ENCODE assay signal across 8 mouse cellular contexts in genomic region chr7:46033870-46034337, GRCm38 (mm10). TPM values are rescaled to one million over a fixed set of nuclear protein-coding genes. Genes with fewer than 3 reads are reported as not detected.
A peak's percentile ranks its signal among the peaks of the same experiment; 100 is the strongest.
DNase-seq lines count a peak whose midpoint lies in the region; ATAC-seq and TF ChIP-seq lines count a peak whose summit lies in the region.

No protein-coding gene starts in this region.

- peak overlapping the region; percentile 91 for H3K4me2 ChIP-seq in embryonic facial prominence, embryonic 12.5 days (replicated peaks)
- H3K4me2 ChIP-seq in intestine, embryonic 14.5 days (ENCODE audit: low read length): peak overlapping the region; percentile 88
- peak overlapping the region; percentile 90 for H3K4me2 ChIP-seq in neural tube, embryonic 12.5 days (replicated peaks)

- WGBS in embryonic facial prominence, embryonic 12.5 days: under 1% methylated on average over 32 of the region's 35 CpGs
- WGBS in intestine, embryonic 14.5 days: 1% methylated on average over 26 of the region's 35 CpGs
- WGBS in neural tube, embryonic 12.5 days: under 1% methylated on average over 35 of the region's 35 CpGs

- H3K9me3 ChIP-seq in embryonic facial prominence, embryonic 12.5 days: no peaks in the 10 kb centered on the region
- H3K9me3 ChIP-seq in intestine, embryonic 14.5 days (ENCODE audit: control insufficient read depth, low read length): no peaks in the 10 kb centered on the region
- H3K9me3 ChIP-seq in neural tube, embryonic 12.5 days: no peaks in the 10 kb centered on the region

- no peak for DNase-seq in layer of hippocampus, adult 2 months (ENCODE audit: low spot score in 2 of 2)
- no peak for DNase-seq in layer of hippocampus, adult 9-11 months
- no peak for DNase-seq in intestine, embryonic 14.5 days (ENCODE audit: low spot score)
- DNase-seq in adrenal gland, postnatal 4 days (ENCODE audit: low spot score in 2 of 2): no peak
- no peak for DNase-seq in left cerebral cortex, adult 9 months (ENCODE audit: low spot score in 2 of 2)
- no peak for DNase-seq in urinary bladder, postnatal 36 days (ENCODE audit: low spot score in 2 of 2)

- H3K4me1 ChIP-seq in embryonic facial prominence, embryonic 12.5 days: peaks cover 16% of the 10 kb centered on the region
- H3K4me1 ChIP-seq in intestine, embryonic 14.5 days (replicated peaks; ENCODE audit: control insufficient read depth, insufficient read depth, low read length): peaks cover 15% of the 10 kb centered on the region
- H3K4me1 ChIP-seq in neural tube, embryonic 12.5 days: peaks cover 10% of the 10 kb centered on the region

- H3K27me3 ChIP-seq in embryonic facial prominence, embryonic 12.5 days: 0 out of 2 replicates have a peak, but pooled peaks cover 5% of the 10 kb centered on the region
- H3K27me3 ChIP-seq in intestine, embryonic 14.5 days (replicated peaks; ENCODE audit: control insufficient read depth, insufficient read depth, low read length): no peaks in the 10 kb centered on the region
- no peaks in the 10 kb centered on the region for H3K27me3 ChIP-seq in neural tube, embryonic 12.5 days (replicated peaks)

- TF ChIP-seq CTCF in layer of hippocampus, adult 2 months (conservative IDR thresholded peaks at IDR 0.05): no peak

- H3K27ac ChIP-seq in layer of hippocampus, adult 2 months: peak overlapping the region; percentile 79
- 0 out of 2 replicates have a peak overlapping the region, but pooled peaks have one; percentile 36 for H3K27ac ChIP-seq in embryonic facial prominence, embryonic 12.5 days
- H3K27ac ChIP-seq in intestine, embryonic 14.5 days (ENCODE audit: low read depth): no peak overlapping the region
- no peak overlapping the region for H3K27ac ChIP-seq in neural tube, embryonic 12.5 days

- H3K4me3 ChIP-seq in layer of hippocampus, adult 2 months: peak overlapping the region; percentile 74
- H3K4me3 ChIP-seq in embryonic facial prominence, embryonic 12.5 days: peak overlapping the region; percentile 94
- H3K4me3 ChIP-seq in intestine, embryonic 14.5 days (ENCODE audit: low read depth, low read length): peak overlapping the region; percentile 93
- peak overlapping the region; percentile 87 for H3K4me3 ChIP-seq in neural tube, embryonic 12.5 days

- peaks cover 12% of the 10 kb centered on the region; the same call in 1 of the 2 replicates for H3K36me3 ChIP-seq in embryonic facial prominence, embryonic 12.5 days
- H3K36me3 ChIP-seq in intestine, embryonic 14.5 days (ENCODE audit: control insufficient read depth, insufficient read depth, low read length): peaks cover 9% of the 10 kb centered on the region
- H3K36me3 ChIP-seq in neural tube, embryonic 12.5 days: peaks cover 13% of the 10 kb centered on the region; the same call in 1 of the 2 replicates

- ATAC-seq in embryonic facial prominence, embryonic 12.5 days (ENCODE audit: insufficient number of reproducible peaks, insufficient read depth, low FRiP score, low TSS enrichment): peak; percentile 66
- ATAC-seq in intestine, embryonic 14.5 days (replicated peaks; ENCODE audit: low FRiP score, low TSS enrichment, low read depth): peak; percentile 24; the same call in 1 of the 2 replicates
- peak; percentile 67 for ATAC-seq in neural tube, embryonic 12.5 days (ENCODE audit: low FRiP score, low read depth)

- H3K9ac ChIP-seq in embryonic facial prominence, embryonic 12.5 days: peak overlapping the region; percentile 88
- peak overlapping the region; percentile 83 for H3K9ac ChIP-seq in intestine, embryonic 14.5 days (ENCODE audit: low read length)
- H3K9ac ChIP-seq in neural tube, embryonic 12.5 days: peak overlapping the region; percentile 85

RNA-seq across cellular contexts. Expression of gene Nomo1, which starts 0.4 kb away (rescaled TPM):
- 100 to 1,000 TPM; 102 to 103 TPM for total RNA-seq in layer of hippocampus, adult 2 months (2021)
- polyA plus RNA-seq in embryonic facial prominence, embryonic 12.5 days (2016; fragmentation: Nextera tagmentation; extraction: Ambion mirVana): 28.2 and 29.5 TPM in 2 replicates
- polyA plus RNA-seq in intestine, embryonic 14.5 days (2014; fragmentation: Nextera tagmentation; extraction: Ambion mirVana): 39.3 and 48.2 TPM in 2 replicates
- polyA plus RNA-seq in neural tube, embryonic 12.5 days (2016; fragmentation: Nextera tagmentation; extraction: Ambion mirVana): 33.3 and 36.4 TPM in 2 replicates
- total RNA-seq in adrenal gland, postnatal 4 days (2021): 10 to 100 TPM; 53.4 to 57.7 TPM

RNA-seq across cellular contexts. Expression of gene Abcc6, which starts 3.8 kb away (rescaled TPM):
- total RNA-seq in layer of hippocampus, adult 2 months (2021): 1 to 10 TPM; 1.7 to 2.9 TPM
- polyA plus RNA-seq in embryonic facial prominence, embryonic 12.5 days (2016; fragmentation: Nextera tagmentation; extraction: Ambion mirVana): 0.38 and 0.57 TPM in 2 replicates
- polyA plus RNA-seq in intestine, embryonic 14.5 days (2014; fragmentation: Nextera tagmentation; extraction: Ambion mirVana): 1.5 and 2.4 TPM in 2 replicates
- 0.22 and 0.71 TPM in 2 replicates for polyA plus RNA-seq in neural tube, embryonic 12.5 days (2016; fragmentation: Nextera tagmentation; extraction: Ambion mirVana)
- total RNA-seq in adrenal gland, postnatal 4 days (2021): 1 to 10 TPM; 1.5 to 7.2 TPM

Comparison
In these comparisons a context has a peak if more than half of its experiments do, and no peak if none do; other contexts are left out.
1. H3K27ac ChIP-seq: peak in layer of hippocampus, adult 2 months (single experiment) and embryonic facial prominence, embryonic 12.5 days (single experiment); none in intestine, embryonic 14.5 days (single experiment) and neural tube, embryonic 12.5 days (single experiment).
2. Peak in every context shown above with its lines, with median percentiles within 50 percentile points of each other: H3K4me3 ChIP-seq, ATAC-seq, H3K4me2 ChIP-seq and H3K9ac ChIP-seq.